Mouse (Mus musculus): ENCODE results near the gene Speer4c. TPM values are rescaled to one million over a fixed set of nuclear protein-coding genes. Genes with fewer than 3 reads are reported as not detected.
"Not testable (repeated sequence)": the region's sequence is repeated elsewhere in the genome, so short reads cannot be mapped to it uniquely, and the experiment has no call there.

The Speer4c gene
- not detected in 2 replicates for total RNA-seq (2015; ENCODE audit: low replicate concordance)
- total RNA-seq (2017; ENCODE audit: low replicate concordance) = not detected in 2 replicates

DNA sequence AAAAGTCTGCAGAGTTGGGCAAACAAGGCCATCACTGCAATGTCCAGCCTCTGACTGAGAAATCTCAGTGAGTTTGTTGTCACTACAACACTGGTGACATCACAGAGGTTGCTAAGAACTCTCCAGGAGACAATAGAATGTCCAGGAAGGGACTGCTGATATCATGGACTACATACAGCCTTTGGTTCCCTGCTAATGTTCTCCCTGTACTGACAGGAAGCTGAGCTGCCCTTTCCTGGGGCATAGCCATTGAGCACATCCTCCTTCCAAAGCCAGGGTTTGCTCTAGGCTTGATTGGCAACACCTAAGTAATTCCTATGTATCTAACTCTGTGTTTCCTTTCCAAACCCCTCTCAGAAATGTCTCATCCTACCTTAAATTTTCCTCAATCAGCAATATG lies at the start of gene Speer4c:
TSS of gene Speer4c (minus strand) at position 101 of the 400 bp plus-strand sequence.
- ATAC-seq (replicated peaks; ENCODE audit: low FRiP score, poor library complexity, severe bottlenecking) = not testable (repeated sequence)

DNA sequence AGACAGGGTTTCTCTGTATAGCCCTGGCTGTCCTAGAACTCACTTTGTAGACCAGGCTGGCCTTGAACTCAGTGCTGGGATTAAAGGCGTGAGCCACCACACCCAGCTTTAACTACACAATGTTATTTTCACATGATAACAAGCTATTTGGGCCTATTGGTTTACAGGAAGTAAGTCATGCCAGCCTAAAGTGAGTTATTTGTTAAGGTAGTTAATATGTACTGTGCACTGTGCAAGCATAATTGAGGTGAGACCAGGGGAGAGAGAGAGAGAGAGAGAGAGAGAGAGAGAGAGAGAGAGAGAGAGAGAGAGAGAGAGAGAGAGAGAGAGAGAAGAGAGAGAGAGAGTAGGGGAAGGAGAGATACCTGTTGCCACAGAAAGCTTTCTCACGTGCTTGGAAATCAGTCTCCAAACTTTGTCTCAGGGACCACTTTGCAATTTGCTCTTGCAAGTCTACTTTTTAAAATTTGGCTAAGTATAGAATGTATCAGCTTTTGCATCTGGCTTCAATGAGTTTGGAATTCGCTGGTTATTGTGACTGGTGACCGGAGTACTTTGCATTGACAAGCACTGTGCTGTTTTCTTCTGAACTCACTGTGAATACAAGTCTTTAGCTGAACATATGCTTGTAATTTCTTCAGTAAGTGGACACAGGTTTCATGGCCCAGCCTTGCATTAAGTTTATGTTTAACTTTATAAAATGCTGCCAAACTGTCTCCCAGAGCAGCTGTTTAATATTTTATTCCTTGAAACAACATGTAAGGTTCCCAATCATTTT lies 33.6 kb upstream of the Speer4c start:
- ATAC-seq (replicated peaks; ENCODE audit: low FRiP score, poor library complexity, severe bottlenecking) = no peak

DNA sequence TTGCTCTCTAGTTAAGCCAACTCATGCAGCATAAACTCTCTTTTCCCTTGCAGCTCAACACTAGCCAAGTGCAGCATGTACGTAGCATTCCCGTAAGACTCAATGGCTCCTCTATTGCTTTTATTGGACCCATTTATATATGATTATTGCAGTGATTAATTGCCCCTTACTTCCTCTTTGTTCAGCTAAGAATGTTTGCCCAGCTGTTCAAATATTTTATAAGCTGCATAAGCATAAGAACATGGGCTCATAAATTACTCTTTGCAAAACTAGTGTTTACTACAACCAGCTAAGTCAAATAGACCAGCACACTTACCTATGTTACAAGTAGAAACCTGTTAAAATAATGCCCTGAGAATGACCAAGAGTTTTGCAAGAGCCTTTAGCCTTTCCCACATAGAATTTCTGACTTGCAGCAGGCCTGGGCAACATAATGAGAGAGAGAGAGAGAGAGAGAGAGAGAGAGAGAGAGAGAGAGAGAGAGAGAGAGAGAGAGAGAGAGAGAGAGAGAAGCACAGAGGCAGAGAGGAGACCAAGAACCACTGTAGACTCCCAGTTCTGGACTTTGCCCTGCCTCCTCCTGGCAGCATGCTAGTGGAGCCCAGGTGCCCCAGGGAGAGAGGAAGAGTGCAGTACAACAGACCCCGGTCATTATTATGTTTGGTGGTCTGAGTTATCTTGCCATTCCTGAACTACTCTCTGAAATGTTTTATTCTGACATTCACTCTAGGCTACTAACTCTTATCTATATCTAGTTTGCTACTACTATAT lies 20.2 kb upstream of the Speer4c start:
- no peak for ATAC-seq (replicated peaks; ENCODE audit: low FRiP score, poor library complexity, severe bottlenecking)

DNA sequence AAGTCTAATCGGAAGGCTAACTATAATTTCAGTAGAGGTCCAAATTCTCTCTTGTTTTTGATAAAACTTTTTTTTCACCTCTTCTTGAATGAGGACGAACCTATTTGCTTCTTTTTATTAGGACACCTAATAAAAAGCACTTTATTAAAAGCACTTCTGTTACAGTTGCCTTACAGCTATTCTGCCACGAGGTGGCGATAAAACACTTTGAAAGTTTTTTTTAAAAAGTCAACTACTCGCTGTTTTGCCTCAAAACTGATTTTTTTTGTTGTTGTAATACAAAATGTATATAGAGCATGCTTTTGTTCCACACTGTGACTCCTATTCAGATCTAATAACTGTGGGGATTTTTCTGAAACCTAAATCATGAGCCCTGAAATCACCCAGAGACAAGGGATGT lies 11.2 kb downstream of the Speer4c start:
- not testable (repeated sequence) for ATAC-seq (replicated peaks; ENCODE audit: low FRiP score, poor library complexity, severe bottlenecking)

DNA sequence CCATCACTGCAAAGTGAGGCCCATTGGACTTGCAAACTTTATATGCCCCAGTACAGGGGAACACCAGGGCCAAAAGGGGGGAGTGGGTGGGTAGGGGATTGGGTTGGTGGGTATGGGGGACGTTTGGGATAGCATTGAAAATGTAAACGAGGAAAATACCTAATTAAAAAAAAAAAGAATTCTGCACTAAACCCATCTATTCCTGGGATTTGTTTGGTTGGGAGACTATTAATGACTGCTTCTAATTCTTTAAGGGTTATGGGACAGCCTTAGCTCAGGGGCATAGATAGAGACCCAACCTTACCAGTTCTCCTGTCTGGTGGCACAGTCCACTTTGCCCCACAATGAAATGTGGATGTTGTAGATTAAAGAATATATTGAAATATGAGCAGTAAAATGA lies 16.4 kb downstream of the Speer4c start:
- not testable (repeated sequence) for ATAC-seq (replicated peaks; ENCODE audit: low FRiP score, poor library complexity, severe bottlenecking)

DNA sequence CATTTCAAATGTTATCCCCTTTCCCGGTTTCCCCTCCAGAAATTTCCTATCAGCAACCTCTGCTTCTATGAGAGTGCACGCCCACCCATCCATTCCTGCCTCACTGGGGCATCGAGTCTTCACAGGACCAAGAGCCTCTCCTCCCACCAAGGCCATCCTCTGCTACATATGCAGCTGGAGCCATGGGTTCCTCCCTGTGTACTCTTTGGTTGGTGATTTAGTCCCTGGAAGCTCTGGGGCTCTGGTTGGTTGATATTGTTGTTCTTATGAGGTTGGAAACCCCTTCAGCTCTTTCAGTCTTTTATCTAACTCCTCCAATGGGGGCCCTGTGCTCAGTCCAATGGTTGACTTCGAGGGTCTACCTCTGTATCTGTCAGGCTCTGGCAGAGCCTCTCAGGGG lies 22.2 kb downstream of the Speer4c start:
- ATAC-seq (replicated peaks; ENCODE audit: low FRiP score, poor library complexity, severe bottlenecking) = not testable (repeated sequence)

DNA sequence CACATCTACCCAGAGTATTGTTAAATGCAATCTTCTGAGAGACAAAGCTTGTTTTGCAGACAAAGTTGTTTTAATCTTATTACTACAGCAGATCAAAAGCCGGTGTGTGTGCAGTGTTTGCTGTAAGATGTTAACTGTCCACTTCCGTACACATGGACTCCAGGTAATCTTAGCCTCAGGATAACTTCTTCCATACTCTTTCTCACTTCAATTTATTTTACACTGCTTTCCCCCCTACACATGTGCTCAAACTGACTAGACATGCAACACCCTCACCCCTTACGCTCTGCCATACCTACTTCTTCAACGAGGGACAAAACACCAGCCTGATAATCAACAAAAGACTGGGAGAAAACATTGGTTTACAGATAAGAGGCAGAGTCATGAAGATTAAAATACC lies 23.2 kb downstream of the Speer4c start:
- not testable (repeated sequence) for ATAC-seq (replicated peaks; ENCODE audit: low FRiP score, poor library complexity, severe bottlenecking)

DNA sequence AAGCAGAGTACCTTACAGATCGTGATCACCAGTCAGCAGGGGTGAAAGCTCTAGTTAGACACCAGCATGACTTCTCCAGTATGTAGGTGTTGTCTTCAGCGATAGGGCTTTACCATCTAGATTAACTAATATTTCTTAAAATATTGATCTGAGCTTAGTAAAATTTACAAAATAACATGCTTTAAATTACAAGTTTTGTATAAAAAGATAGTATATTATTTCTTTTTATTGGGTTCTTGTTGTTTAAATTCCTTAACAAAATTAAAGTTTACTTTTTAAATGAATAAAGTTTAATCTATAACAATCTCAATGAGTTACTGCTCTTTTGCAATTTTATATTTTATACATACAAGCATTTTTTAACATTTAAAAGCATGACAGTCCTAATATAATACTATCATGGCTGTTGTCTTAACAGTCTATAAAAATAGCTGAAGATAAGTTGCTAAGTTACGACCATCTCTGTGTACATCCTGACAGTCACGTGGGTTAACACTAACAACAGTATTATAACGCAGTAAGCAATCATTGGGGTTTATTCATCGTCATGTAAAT lies 24.3 kb downstream of the Speer4c start:
- not testable (repeated sequence) for ATAC-seq (replicated peaks; ENCODE audit: low FRiP score, poor library complexity, severe bottlenecking)

DNA sequence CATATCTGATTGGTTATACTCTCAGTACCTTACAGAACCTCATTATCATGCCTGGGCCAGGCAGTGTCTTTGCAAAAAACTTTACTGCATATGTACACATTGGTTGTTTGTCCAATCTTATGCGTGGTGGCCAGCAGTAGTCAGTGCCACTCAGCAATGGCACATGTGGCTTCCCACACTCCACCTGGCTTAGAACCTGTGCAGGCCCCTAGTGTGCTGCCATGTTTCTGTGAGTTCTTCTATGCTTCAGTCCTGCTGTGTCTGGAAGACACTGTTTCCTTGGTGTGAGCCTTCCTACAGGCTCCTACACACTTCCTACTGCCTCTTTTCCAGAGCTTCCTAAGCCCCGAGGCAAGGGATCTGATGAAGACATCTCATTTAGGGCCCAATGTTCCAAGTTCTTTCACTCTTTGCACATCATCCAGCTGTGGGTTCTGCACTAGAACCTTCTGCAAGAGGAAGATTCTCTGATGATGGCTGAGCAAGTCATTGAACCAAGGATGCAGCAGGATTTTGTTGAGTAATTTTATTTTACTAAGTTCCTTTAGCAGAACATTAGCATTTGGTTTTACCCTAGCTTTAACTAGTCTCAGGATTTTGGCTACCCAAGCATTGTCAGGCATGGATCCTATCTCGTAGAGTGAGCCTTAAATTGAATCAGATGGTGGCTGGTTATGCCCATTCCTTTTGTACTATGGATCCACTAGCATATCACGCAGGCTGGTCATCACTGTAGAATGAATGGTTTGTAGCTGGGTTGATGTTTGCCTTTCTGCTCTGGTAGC lies 25.0 kb downstream of the Speer4c start:
- not testable (repeated sequence) for ATAC-seq (replicated peaks; ENCODE audit: low FRiP score, poor library complexity, severe bottlenecking)

DNA sequence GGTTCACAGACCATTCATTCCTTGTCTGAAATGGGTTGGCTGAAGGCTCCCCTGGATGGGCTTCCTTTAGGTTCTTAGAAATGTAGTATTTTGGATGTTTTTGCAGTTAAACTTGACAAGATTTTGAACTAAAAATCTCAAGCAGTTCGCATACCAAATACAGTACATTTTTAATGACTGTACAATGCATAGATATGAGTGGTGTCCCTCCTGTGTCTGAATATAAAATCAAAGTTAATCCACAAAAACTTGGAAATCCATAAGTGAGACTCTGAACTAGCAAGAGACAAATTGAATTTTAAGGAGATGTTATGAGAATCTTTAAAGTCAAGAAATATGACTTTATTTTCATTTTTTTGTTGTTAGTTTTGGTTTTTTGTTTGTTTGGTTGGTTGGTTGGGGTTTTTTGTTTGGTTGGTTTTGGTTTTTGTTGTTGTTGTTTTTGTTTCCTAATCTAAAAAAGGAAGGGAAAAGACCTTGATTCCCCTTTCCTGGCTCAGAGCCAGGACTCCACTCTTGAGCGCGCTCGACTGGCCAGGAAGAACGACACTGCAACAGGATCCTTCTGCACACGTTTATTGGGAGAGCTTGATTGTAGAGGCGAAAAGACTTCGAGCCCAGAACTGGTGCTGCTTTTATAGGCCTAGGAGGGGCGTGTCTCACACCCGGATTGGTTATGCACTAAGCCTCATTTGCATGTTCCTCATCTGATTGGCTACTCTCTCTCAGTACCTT lies 32.6 kb downstream of the Speer4c start:
- not testable (repeated sequence) for ATAC-seq (replicated peaks; ENCODE audit: low FRiP score, poor library complexity, severe bottlenecking)

DNA sequence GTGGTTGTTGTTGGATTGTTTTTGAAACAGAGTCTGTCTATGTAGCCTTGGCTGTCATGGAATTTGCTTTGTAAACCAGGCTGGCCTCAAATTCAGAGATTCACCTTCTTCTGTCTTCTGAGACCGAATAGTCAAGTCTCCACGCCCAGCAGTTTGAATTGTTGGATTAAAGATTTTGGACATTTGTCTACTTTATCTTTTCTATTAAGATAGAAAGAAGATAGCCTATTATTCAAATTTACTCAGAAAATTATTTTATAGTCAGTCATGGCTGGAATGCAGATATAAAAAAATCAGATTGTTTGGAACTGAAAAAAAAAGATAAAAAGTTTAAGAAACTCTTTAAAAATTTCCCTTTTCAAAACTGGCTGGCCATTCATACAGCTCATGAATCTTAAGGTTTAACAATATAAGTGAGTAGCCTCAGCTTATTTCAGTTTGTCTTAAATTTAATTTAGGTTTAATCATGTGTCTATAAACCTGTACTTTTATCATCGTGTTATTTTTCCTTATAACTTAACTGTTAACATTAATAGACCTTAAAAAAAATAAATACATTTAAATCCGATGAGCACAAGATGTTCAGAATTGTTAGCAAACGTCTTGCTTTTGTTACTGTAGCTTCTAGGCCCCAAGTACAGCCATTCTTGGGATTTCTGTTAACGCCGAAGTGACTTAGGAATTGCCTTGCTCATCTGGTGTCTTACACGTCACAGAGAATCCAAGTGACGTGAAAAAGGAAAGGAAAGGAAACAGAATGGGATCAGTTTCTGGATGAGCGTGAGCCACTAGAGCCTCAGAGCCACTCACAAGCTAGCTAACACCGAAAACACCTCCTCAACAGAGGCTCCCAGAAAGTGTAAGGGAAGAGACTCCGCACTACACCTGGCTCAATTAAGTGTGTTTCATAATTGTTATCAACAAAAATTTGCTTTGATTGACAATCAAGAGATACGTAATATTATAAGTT lies 33.8 kb downstream of the Speer4c start:
- not testable (repeated sequence) for ATAC-seq (replicated peaks; ENCODE audit: low FRiP score, poor library complexity, severe bottlenecking)

DNA sequence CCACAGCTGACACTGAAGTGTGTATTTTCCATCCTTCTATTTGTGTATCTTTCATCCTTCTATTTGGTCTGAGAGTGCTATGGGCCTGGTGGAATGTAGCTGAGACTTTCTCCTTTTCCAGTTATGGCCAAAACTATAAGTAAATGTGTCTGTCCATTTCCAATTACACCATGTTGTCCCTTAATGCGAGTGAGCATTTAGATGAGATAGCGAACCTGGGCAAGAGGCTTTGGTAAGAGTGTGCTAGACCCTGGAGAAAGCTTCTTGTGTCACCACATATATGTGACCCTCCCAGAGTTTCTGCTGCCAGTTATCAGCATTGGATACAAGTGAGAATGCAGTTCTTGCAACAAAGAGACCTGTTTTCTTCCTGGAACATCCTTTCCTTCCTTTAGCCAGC lies 35.2 kb downstream of the Speer4c start:
- ATAC-seq (replicated peaks; ENCODE audit: low FRiP score, poor library complexity, severe bottlenecking) = not testable (repeated sequence)

DNA sequence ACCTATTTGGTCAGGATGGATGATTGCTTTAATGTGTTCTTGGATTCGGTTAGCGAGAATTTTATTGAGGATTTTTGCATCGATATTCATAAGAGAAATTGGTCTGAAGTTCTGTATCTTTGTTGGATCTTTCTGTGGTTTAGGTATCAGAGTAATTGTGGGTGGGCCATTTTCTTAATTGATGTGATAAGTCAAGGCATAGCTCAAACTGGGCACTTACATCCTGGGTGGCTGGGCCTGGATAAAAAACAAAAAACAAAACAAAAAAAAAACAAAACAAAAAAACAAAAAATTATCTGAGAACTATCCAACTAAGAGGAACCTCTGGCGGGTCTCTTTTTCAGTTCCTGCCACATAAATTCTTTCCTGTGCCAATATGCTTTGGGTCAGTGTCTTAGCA lies 36.3 kb downstream of the Speer4c start:
- not testable (repeated sequence) for ATAC-seq (replicated peaks; ENCODE audit: low FRiP score, poor library complexity, severe bottlenecking)

DNA sequence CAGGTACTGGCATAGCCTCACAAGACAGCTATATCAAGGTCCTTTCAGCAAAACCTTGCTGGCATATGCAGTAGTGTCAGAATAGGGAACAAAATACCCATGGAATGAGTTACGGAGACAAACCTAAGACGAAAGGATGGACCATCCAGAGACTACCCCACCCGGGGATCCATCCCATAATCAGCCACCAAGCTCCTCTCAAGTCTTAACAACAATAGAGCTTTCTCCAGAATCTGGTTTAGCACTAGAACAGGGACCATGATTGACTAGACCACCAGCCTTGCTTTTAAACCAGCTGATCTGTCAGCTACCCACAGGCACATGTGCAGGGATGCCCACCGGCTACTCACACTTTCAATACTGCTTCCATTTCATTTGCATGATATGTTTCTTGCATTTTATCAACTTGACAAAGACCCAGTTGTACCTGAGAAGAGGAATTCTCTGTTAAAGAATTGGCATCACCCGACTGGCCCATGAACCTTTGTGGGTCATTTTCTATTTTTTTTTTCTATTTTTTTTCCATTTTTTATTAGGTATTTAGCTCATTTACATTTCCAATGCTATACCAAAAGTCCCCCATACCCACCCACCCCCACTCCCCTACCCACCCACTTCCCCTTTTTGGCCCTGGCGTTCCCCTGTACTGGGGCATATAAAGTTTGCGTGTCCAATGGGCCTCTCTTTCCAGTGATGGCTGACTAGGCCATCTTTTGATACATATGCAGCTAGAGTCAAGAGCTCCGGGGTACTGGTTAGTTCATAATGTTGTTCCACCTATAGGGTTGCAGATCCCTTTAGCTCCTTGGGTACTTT lies 39.4 kb downstream of the Speer4c start:
- not testable (repeated sequence) for ATAC-seq (replicated peaks; ENCODE audit: low FRiP score, poor library complexity, severe bottlenecking)

DNA sequence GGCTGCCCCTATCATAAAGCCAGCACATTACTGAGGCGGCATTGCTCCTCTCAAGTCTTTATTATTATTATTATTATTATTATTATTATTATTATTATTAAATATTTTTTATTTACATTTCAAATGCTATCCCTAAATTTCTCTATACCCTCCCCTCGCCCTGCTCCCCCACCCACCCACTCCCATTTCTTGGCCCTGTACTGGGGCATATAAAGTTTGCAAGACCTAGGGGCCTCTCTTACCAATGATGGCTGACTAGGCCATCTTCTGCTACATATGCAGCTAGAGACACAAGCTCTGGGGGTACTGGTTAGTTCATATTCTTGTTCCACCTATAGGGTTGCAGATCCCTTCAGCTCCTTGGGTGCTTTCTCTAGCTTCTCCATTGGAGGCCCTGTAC lies 40.1 kb downstream of the Speer4c start:
- ATAC-seq (replicated peaks; ENCODE audit: low FRiP score, poor library complexity, severe bottlenecking) = not testable (repeated sequence)

DNA sequence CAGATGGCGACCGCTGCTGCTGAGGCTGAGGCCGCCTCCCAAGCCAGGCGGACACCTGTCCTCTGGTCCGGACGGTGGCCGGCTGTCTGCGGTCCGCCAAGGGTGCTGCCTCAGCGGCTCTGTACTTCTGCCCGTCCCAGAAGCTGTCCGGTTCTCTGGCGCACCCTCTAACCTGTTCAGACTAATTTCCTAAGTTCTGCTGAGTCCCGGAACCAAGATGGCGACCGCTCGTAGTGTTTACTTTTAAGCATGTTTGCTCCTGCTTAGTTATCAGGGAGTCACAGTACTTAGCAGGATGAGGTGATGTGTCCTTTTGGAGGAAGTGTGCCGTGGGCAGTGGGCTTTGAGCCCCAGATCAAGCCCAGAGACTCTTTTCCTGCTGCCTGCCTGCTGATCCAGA lies 43.3 kb downstream of the Speer4c start:
- ATAC-seq (replicated peaks; ENCODE audit: low FRiP score, poor library complexity, severe bottlenecking) = not testable (repeated sequence)

DNA sequence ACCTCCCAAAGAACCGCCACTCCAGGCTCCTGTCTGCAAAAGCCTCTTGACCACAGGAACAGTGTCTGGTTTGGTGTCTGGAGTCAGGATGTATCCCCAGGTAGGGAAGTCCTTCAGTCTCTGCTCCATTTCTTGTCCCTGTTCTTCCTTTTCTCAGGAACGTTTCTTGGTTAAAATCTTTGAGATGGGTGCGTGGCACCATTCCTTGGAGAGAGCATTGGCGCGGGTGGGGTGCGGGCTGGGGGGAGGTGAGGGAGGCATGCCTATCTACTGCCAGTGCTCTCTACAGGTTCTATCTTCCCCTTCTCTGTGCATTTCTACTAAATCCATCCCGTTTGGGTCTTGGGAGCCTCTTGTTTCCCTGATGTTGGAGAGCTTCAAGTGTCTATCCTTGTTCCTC lies 50.2 kb downstream of the Speer4c start:
- not testable (repeated sequence) for ATAC-seq (replicated peaks; ENCODE audit: low FRiP score, poor library complexity, severe bottlenecking)

All from erythroblast, adult 5-6 weeks (primary cell).